Mouse (Mus musculus) ES-E14 (cell line): ENCODE data around the gene Tnfrsf22.

Experiments
- CHD2 ChIP-seq: IDR thresholded peaks from 2 replicates; pipeline ENCODE4 v1.6.1; 2014; ENCODE audit warnings: mild to moderate bottlenecking, low read depth, low read length, inconsistent platforms
- HCFC1 ChIP-seq: IDR thresholded peaks from 2 replicates; pipeline ENCODE4 v1.6.1; 2012; ENCODE audit warnings: low read length, inconsistent platforms, borderline replicate concordance; ENCODE audit not compliant: insufficient read depth
- MAFK ChIP-seq: IDR thresholded peaks from 2 replicates; pipeline ENCODE4 v1.6.1; 2014; ENCODE audit warnings: mild to moderate bottlenecking, low read depth, low read length, inconsistent platforms; ENCODE audit not compliant: insufficient read depth
- ZC3H11A ChIP-seq: IDR thresholded peaks from 2 replicates; pipeline ENCODE4 v1.6.1; 2012; ENCODE audit warnings: low read depth, mild to moderate bottlenecking, inconsistent platforms, low read length, borderline replicate concordance
- ZNF384 ChIP-seq: IDR thresholded peaks from 2 replicates; pipeline ENCODE4 v1.6.1; 2012; ENCODE audit warnings: low read depth, low read length, inconsistent platforms

GRCm38 (mm10) chr7:143689946-143690345 is 40.5 kb upstream of the Tnfrsf22 start:
- TF ChIP-seq CHD2 = no peak
- TF ChIP-seq HCFC1 = no peak
- TF ChIP-seq ZC3H11A = no peak
- TF ChIP-seq ZNF384 = no peak
- TF ChIP-seq MAFK = no peak
